Mouse (Mus musculus) urinary bladder, postnatal 10 days (tissue): ENCODE measurements around the gene Eif3a.

Experiments
- DNase-seq: peaks from one replicate; pipeline ENCODE4 v3.0.0; 2022; ENCODE audit warnings: low spot score

Gene Eif3a

DNA sequence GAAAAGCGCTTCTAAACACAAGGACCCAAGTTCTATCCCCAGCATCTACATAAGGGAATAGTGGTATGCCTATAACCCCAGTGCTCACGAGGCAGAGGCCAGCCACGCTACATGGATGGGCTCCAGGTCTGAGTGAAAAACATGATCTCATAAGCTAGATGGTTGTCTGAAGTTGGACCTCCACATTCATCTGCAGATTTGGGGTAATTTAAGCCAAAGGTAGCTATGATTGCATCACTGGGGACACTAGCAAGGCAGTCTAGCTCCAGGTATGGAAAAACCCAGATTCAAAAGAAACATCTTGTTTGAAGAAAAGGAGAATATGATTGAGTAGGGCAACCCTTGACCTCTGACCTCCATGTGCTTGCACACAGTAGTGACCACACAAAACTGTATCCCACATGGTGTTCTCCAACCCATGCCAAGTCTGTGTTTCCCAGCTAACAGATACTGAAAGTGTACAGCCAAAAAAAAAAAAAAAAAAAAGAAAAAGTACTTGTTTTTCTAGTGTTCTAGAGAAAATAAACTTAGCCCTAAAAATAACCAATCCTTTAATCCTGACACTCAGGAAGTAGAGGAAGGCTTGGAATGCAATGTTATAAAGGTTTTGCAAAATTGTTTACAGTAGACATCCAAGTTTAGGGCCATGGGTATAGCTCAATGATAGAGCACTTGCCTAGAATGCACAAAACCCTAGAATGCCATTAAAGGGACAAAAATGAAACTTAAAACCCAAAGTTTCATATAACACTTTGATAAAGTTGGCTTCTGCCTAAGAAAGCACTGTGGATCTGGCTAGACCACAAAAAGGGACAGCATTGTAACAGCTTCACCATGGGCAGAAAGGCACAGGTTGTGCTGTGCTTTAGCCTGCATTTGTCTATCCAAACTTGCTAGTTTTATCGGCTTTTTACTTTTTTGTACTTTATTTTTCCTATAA, 31.3 kb downstream of the Eif3a start:
- DNase-seq: no peak

DNA sequence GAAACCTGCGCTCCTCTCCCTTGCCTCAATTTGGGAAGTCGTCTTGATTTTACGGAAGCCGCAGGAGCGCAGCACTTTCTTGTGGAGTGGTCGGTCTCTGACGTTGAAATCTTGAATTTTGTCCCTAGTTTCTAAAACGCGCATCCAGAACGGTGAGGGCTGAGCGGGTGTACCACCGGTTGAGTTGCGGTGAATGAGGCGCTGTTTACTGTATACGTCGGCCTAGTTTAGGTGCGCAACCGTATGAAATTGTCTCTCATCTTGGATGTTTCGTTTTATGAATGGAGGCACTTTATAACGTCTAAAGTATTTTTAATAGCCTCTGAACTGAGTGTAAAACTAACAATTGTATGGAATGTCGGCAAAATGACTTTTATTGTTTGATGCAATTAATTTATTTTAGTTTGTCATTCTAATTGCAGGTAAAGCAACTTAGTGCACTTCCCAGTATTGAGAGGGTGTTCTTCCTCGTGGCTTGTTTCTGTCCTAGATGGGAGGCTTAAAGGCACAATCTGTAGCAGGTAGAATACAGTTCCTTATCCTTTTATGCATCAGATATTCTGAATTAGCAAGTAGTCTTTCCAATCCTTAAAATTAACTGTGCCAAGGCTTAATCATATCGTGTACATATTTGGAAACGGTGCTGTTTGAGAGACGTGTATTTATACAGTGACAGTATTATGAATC, 33.2 kb downstream of the Eif3a start:
- DNase-seq: no peak

DNA sequence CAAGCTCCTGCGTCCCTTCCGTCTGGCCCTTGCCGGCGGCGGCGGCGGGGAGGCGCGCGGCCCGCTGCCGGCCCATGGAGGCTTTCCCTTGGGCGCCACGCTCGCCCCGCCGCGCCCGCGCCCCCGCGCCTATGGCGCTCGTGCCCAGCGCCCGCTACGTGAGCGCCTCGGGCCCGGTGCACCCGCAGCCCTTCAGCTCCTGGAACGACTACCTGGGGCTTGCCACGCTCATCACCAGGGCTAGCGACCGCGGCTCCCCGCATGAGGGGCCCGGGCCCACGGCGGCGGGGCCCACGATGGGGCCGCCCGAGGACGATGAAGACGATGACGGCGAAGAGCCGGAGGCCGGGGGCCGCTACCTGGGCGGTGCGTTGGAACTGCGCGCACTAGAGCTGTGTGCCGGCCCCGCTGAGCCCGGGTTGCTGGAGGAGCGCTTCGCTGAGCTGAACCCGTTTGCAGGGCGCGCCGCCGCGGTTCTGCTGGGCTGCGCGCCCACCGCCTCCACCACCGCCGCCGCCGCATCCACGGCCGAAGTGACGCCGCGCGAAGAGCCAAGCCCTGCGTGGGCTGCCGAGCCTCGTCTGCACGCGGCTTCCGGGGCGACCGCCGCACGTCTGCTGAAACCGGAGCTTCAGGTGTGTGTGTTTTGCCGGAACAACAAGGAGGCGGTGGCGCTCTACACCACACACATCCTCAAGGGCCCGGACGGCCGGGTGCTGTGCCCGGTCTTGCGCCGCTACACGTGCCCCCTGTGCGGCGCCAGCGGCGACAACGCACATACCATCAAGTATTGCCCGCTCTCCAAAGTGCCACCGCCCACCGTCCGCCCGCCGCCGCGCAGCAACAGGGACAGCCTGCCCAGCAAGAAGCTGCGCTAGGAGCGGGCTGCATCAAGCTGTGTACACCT, 34.0 kb downstream of the Eif3a start:
- DNase-seq: no peak

DNA sequence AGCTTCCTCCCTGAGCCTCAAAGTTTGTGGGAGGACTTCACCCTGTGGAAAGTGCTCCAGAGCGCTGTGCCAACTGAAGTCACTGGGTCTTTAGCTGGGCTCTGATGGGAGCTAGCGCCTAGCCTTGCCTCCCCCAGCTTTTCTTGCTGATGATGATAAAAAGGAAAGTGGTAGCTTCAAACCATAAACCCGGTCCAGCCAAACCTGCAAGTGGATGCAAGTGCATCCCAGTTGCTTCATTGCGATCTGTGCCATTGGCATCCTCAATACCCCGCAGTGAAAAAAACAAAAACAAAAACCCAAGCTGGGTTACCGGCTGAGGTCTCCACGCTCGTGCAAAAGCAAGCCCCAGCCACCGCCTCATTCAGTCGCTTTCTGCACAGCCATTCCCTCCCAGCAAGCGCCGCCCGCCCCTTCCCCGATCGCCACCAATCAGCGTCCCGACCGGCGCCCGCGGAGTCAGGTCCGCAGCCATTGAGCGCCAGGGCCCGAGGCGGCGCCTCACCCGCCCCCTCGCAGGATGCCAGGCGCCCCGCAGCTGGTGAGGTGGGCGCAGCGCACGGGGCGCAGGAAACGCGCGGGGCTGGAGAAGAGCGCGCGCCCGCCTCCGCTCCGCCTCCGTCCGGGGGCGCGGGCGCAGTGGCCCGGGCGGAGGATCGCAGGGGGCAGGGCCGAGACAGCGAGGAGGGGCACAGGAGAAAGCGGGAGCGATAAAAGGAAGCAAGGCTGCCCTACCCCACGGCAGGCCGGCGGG, 34.8 kb downstream of the Eif3a start, which contains the start of gene Nanos1:
Gene Nanos1 (plus strand): TSS at position 550 of the 754 bp plus-strand sequence.
- peak; percentile 52 for DNase-seq

DNA sequence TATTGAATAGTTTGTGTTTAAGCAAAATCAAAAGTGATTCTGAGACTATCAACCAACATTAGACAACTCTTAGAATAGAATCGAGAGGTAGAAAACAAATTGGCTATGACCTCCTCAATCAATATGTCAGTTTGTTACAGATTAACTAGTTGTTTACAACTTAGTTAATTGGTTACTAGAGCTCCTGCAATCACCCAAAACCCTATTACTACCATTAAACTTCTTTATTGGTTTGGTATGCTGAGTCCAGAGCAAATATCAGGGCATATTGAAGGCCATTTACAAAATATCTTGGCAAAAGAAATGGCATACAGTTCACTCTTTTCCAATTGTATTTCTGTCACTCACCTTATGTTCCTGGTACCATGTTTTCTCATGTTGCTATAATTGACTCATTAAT, 42.7 kb downstream of the Eif3a start:
- no peak for DNase-seq

DNA sequence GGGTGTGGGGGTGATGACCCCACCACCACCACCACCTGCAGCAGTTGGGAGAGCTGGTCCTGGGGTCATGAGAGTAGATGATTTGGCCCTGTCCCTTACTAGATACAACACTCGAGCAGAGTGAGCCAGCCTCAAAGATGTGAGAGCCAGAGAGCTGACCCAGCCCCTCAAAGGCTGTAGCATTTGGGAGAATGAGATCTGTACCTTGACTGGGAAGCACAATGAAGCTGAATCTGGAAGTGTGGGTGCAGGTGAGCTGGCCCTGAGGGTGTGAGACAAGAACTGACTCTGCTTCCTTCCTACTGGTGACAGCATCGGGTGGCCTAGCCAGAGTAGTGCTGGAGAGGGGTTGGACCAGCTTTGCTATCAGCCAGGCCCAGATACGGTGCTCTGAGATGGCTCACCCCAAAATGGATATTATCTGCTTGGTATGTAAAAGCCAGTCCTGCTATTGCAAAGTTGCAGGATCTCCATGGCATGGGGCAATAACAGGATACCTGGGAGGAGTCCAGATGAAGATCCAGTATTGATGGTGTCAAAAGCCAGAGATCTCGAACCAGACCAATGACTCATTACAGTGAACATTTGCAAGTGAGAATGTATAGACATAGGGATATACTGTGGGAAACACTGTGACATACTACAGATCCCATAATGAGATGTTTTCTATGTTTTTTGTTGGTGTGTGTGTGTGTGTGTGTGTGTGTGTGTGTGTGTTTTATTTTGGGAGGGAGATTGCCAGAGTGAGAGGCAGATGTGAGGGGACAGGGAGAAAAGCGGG, 46.5 kb downstream of the Eif3a start:
- DNase-seq: no peak

DNA sequence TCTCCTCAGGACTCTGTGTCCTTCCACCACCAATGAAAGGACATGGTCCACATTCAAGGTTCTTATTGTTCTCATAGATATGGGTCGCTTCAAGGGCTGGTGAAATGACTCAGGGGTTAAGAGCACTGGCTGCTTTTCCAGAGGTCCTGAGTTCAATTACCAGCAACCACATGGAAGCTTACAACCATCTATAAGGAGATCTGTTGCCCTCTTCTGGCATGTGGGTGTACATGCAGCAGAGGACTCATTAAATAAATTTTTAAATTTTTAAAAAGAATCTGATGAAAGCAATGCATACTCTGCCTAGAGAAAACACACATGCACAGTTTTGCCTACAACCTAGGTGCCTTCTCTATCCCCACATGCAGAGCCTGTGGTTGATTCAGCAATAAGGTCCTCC, 49.9 kb downstream of the Eif3a start:
- no peak for DNase-seq

DNA sequence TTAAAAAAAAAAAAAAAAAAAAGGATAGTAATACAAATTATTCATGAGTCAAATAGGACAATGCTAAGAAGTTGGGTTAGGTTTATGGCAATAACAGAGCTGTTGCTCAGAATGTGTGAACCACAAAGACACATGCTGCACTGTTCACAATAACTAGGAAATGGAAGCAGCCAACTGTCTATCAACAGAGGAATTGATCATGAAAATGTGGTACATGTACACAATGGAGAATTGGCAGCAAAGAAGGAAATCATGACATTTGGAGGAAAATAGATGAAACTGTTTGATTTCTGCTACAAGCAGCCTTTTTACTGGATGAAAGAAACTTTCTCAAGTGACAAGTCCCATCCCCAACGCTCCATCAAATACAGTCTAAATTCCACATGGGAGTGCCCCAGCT, 58.5 kb downstream of the Eif3a start:
- no peak for DNase-seq

DNA sequence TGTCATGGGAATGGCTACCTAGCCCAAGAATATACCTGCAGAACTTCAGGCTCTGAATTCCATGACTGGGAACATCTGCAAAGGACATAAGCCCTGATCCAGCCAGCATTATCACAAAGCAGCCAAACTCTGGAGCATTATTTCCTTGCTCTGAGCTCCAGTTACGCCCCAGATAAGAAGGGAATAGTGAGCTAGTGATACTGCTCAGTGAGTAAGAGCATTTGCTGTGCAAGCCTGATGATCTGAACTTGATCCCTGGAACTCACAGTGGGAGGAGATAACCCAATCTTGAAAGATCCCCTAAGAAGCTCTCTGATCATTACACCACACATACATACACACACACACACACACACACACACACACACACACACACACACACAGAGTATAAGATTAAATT, 59.2 kb downstream of the Eif3a start:
- no peak for DNase-seq

DNA sequence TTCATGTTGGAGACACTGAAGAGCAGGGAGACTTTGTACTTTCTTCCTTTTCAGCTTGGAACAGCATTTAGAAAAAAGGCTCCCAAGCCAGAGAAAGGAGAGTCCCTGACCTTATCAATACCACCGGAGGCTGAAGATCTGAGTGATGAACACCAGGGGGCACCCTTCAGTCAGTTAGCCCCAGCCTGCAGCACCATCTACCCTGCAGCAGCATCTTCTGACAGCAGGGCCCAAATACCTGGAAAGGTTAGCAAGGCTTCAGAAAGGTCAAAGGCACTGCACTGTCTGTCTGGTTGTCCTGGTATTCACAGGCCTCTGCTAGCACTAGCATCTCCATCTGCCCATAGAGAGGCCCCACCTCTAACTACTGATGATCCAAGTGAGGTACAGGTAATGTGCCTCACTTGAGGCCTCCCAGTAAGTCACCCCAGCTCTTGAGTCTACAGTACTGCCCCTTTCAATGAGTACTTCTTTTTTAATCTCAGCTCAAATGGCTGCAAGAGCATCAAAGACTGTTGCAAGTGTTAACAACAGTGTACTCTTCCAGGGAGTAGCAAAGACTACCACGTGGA, 60.1 kb downstream of the Eif3a start:
- DNase-seq: no peak

DNA sequence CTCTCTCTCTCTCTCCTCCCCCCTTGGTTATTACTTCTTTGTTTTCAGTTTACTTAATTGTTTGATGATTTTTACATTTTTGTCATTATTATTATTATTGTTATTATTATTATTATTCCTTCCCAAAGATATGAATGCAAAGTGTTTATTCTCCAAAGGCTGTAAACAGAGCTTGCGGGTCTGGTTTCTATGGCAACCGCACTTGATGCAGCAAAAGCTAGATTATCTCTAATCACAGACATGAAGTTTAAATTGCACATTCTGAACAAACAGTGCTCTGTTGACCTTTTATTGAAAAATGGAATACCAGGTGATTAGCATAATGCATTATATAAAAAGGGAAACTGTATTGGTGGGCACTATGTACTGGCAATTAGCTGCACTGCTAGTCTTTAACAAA, 74.1 kb downstream of the Eif3a start:
- DNase-seq: no peak

DNA sequence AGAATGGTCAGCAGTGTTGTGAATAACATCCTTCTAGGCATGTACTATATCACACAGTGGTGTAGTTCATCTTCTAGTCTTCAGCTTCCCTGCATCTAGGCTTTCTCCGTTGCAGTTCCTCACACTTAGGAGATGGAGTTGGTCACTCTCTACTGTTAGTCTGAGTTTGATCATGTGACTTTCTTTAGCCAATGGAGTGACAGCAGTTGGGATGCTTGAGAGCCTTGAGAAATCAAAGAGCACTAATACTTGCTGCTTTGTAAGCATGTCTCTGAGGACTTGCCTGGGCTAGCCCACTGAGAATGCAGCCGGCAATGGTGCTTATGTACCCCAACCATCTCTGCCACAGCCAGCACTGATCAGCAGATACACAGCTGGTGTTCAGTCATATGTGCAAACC, 77.9 kb downstream of the Eif3a start:
- no peak for DNase-seq
